Mouse (Mus musculus) gastrocnemius, adult 8-10 months (tissue): ENCODE measurements around the gene Lrrtm3. TPM values are rescaled to one million over a fixed set of nuclear protein-coding genes. Genes with fewer than 3 reads are reported as not detected.
A peak's percentile ranks its signal among the peaks of the same experiment; 100 is the strongest.

ENCODE experiments used
- DNase-seq, 2 experiments: peaks; one replicate each; pipeline ENCODE4 v3.0.0; 2022; ENCODE audit warnings: low spot score in 2 of 2
- total RNA-seq, 4 experiments: library from RNA; stranded (reverse); gene quantifications; 2 replicates each; pipeline ENCODE4 v1.2.4; 2022

The Lrrtm3 gene
- total RNA-seq, 4 experiments from 2014 or later: 0.10 to 0.99 (median 0.34) TPM

GRCm38 (mm10) chr10:64041892-64042291 lies 48.2 kb downstream of the Lrrtm3 start:
- no peak for DNase-seq

GRCm38 (mm10) chr10:64041218-64041617 lies 48.9 kb downstream of the Lrrtm3 start:
- DNase-seq: no peak

- peak; percentile 8 to 30 for DNase-seq
These were observed 50.1 kb downstream of the Lrrtm3 start for GRCm38 (mm10) chr10:64039760-64040535.

GRCm38 (mm10) chr10:64030901-64031300 lies 59.2 kb downstream of the Lrrtm3 start:
- no peak for DNase-seq

GRCm38 (mm10) chr10:64023340-64023739 lies 66.7 kb downstream of the Lrrtm3 start:
- DNase-seq: no peak

GRCm38 (mm10) chr10:64020347-64020746 lies 69.7 kb downstream of the Lrrtm3 start:
- no peak for DNase-seq

- no peak for DNase-seq
These were observed 88.1 kb downstream of the Lrrtm3 start for GRCm38 (mm10) chr10:64001996-64002395.

- DNase-seq: no peak
These were observed 88.5 kb downstream of the Lrrtm3 start for GRCm38 (mm10) chr10:64001531-64001930.

- DNase-seq: no peak
These were observed 95.8 kb downstream of the Lrrtm3 start for GRCm38 (mm10) chr10:63994251-63994650.

- no peak for DNase-seq
These were observed 104.5 kb downstream of the Lrrtm3 start for GRCm38 (mm10) chr10:63985576-63985975.

GRCm38 (mm10) chr10:63979410-63979809 lies 110.7 kb downstream of the Lrrtm3 start:
- DNase-seq: no peak

GRCm38 (mm10) chr10:63978969-63979368 lies 111.1 kb downstream of the Lrrtm3 start:
- no peak for DNase-seq

- no peak for DNase-seq
These were observed 111.5 kb downstream of the Lrrtm3 start for GRCm38 (mm10) chr10:63978535-63978934.

- no peak for DNase-seq
These were observed 112.0 kb downstream of the Lrrtm3 start for GRCm38 (mm10) chr10:63978101-63978500.

GRCm38 (mm10) chr10:63972300-63972699 lies 117.8 kb downstream of the Lrrtm3 start:
- DNase-seq: no peak

- peak; percentile 58 to 65 for DNase-seq
These were observed 135.7 kb downstream of the Lrrtm3 start for GRCm38 (mm10) chr10:63954308-63954930.

- no peak for DNase-seq
These were observed 138.6 kb downstream of the Lrrtm3 start for GRCm38 (mm10) chr10:63951481-63951880.

GRCm38 (mm10) chr10:63950867-63951266 lies 139.2 kb downstream of the Lrrtm3 start:
- DNase-seq: no peak

GRCm38 (mm10) chr10:63947266-63947665 lies 142.8 kb downstream of the Lrrtm3 start:
- DNase-seq: no peak

- no peak for DNase-seq
These were observed 144.5 kb downstream of the Lrrtm3 start for GRCm38 (mm10) chr10:63945534-63945933.

GRCm38 (mm10) chr10:63933946-63934345 lies 156.1 kb downstream of the Lrrtm3 start:
- DNase-seq: no peak

GRCm38 (mm10) chr10:63927334-63927733 lies 162.7 kb downstream of the Lrrtm3 start, which contains the start of gene Gm10118:
TSS of gene Gm10118 (minus strand) at chr10:63927434.
- no peak for DNase-seq

- no peak for DNase-seq
These were observed 181.2 kb downstream of the Lrrtm3 start for GRCm38 (mm10) chr10:63908878-63909277.
